Mouse (Mus musculus): Measurements from ENCODE around the gene Hoxc6.

DNA sequence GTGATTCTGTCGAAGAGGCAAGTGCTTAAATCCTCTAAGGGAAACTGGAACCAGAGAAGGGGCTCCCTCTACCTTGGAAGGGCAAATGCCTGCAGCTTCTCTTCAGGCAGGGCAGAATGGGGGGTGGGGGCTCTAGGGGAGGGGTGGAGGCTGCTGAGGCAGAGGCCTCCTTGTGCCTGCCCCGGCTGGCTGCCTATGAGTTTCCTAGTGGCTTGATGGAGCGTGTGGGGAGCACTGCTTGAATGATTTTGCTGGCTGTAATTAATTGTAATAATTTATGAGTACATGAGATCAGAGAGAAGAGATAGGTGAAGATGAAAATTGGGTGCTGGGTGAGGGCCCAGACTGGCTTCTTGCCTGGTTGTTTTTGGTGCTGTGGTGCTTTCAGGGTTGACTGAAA is 13.1 kb upstream of the Hoxc6 start:
- TF ChIP-seq CHD2 (IDR thresholded peaks at IDR 0.05; ENCODE audit: low read depth, low read length) (no peak), HCFC1 (IDR thresholded peaks at IDR 0.05; ENCODE audit: borderline replicate concordance, insufficient read depth, low read length) (no peak)

Measured in ES-E14 (cell line).